Comparison of ENCODE assay signal across 18 mouse cellular contexts in the genomic region with DNA sequence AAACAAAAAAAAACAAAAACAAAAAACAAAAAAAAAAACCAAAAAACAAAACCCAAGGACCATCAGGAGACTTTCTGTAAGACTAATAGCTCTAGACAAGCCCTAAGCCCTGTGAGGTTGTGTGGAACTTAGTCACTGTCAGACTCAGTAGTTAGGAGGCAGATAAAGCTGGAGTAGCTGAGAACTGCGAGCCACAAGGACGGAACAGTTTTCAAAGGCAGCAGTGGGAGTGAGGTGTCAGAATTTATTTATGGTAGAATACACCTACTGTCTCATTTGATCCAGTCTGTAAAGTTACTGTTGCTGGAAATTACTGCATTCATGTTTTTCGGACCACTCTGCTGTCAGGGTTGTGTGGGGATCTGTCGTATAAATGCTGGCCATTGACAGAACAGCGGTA.
"Had no signal": no experiment of that assay in that cellular context is flagged by ENCODE, and none has a peak within 500 bp of the region (broad histone marks: within the 10 kb centered on the region; RNA-seq: fewer than 3 reads in every experiment).

No protein-coding gene starts in this region.

- DNase-seq: lung, adult 18-20 months; lung, embryonic 14.5 days; lung, postnatal 10 days; lung, postnatal 4 days; retina, postnatal 1 day; right cerebral cortex, postnatal 14 days; right cerebral cortex, postnatal 4 days; spleen, adult 18-20 months; thymus, adult 2 months; thymus, postnatal 25 days; thymus, postnatal 4 days had no signal

- H3K4me2 ChIP-seq: lung, embryonic 14.5 days; midbrain, embryonic 13.5 days; midbrain, embryonic 15.5 days; neural tube, embryonic 13.5 days; neural tube, embryonic 15.5 days had no signal

- H3K4me1 ChIP-seq: midbrain, embryonic 15.5 days; neural tube, embryonic 15.5 days had no signal

- H3K4me3 ChIP-seq: midbrain, embryonic 10.5 days; midbrain, embryonic 13.5 days; midbrain, embryonic 15.5 days; myocyte; neural tube, embryonic 13.5 days; neural tube, embryonic 15.5 days had no signal

- H3K27ac ChIP-seq: liver, embryonic 14.5 days; midbrain, embryonic 13.5 days; midbrain, embryonic 15.5 days; neural tube, embryonic 13.5 days; neural tube, embryonic 15.5 days had no signal

- H3K9me3 ChIP-seq: midbrain, embryonic 10.5 days; midbrain, embryonic 13.5 days; midbrain, embryonic 15.5 days; neural tube, embryonic 13.5 days; neural tube, embryonic 15.5 days had no signal

- H3K27me3 ChIP-seq: midbrain, embryonic 13.5 days; midbrain, embryonic 15.5 days; neural tube, embryonic 13.5 days; neural tube, embryonic 15.5 days had no signal

- H3K36me3 ChIP-seq: midbrain, embryonic 10.5 days; midbrain, embryonic 13.5 days; midbrain, embryonic 15.5 days; neural tube, embryonic 13.5 days; neural tube, embryonic 15.5 days had no signal

- H3K9ac ChIP-seq: liver, embryonic 14.5 days; lung, embryonic 14.5 days; midbrain, embryonic 13.5 days; midbrain, embryonic 15.5 days; neural tube, embryonic 13.5 days; neural tube, embryonic 15.5 days had no signal

- ATAC-seq: midbrain, embryonic 13.5 days; midbrain, embryonic 15.5 days had no signal
